Mouse (Mus musculus) liver, embryonic 12.5 days (tissue): ENCODE results near the gene Snupn. TPM values are rescaled to one million over a fixed set of nuclear protein-coding genes. Genes with fewer than 3 reads are reported as not detected.
"Not testable (repeated sequence)": the region's sequence is repeated elsewhere in the genome, so short reads cannot be mapped to it uniquely, and the experiment has no call there.

ENCODE experiments used
- ATAC-seq: fragments of 200-750 bp; cut with Nextera tagmentation; 2 replicates; pipeline ENCODE4 v1.8.0; 2017; ENCODE audit warnings: moderate number of reproducible peaks, mild to moderate bottlenecking, moderate library complexity
- H3K27ac ChIP-seq: fragments of 300-500 bp; sonication (generic); 2 replicates; pipeline ENCODE4 v1.5.1; 2016; ENCODE audit warnings: mild to moderate bottlenecking
- H3K27me3 ChIP-seq: fragments of 300-500 bp; sonication (generic); replicated peaks from 2 replicates; pipeline ENCODE4 v1.6.1; 2016; ENCODE audit warnings: mild to moderate bottlenecking, moderate library complexity
- H3K36me3 ChIP-seq: fragments of 300-500 bp; sonication (generic); 2 replicates; pipeline ENCODE4 v1.6.1; 2016; ENCODE audit warnings: mild to moderate bottlenecking, moderate library complexity
- H3K4me1 ChIP-seq: fragments of 300-500 bp; sonication (generic); 2 replicates; pipeline ENCODE4 v1.6.1; 2016
- H3K4me2 ChIP-seq: fragments of 300-500 bp; sonication (generic); 2 replicates; pipeline ENCODE4 v1.6.1; 2016; ENCODE audit warnings: mild to moderate bottlenecking, moderate library complexity
- H3K4me3 ChIP-seq: fragments of 300-500 bp; sonication (generic); 2 replicates; pipeline ENCODE4 v1.5.1; 2016; ENCODE audit warnings: mild to moderate bottlenecking, moderate library complexity
- H3K9ac ChIP-seq: fragments of 300-500 bp; sonication (generic); 2 replicates; pipeline ENCODE4 v1.6.1; 2016; ENCODE audit warnings: mild to moderate bottlenecking, moderate library complexity
- H3K9me3 ChIP-seq: fragments of 300-500 bp; sonication (generic); replicated peaks from 2 replicates; pipeline ENCODE4 v1.6.1; 2016; ENCODE audit warnings: mild to moderate bottlenecking, moderate library complexity
- WGBS: fragments of 180-500 bp; shearing (Covaris S2); methylation state at CpG from one replicate; pipeline ENCODE4 v1.1.7; 2016; ENCODE audit not compliant: insufficient replicate concordance; 5-methylcytosine and 5-hydroxymethylcytosine counted together
- polyA plus RNA-seq: library from polyadenylated mRNA; unstranded; fragments of >200 nt; fragmentation: Nextera tagmentation; extraction: Ambion mirVana; gene quantifications from 2 replicates; pipeline ENCODE4 v1.2.1, GENCODE M21; 2016

Snupn gene
- polyA plus RNA-seq, 1 experiment from 2014 or later, result 13.2 TPM

DNA sequence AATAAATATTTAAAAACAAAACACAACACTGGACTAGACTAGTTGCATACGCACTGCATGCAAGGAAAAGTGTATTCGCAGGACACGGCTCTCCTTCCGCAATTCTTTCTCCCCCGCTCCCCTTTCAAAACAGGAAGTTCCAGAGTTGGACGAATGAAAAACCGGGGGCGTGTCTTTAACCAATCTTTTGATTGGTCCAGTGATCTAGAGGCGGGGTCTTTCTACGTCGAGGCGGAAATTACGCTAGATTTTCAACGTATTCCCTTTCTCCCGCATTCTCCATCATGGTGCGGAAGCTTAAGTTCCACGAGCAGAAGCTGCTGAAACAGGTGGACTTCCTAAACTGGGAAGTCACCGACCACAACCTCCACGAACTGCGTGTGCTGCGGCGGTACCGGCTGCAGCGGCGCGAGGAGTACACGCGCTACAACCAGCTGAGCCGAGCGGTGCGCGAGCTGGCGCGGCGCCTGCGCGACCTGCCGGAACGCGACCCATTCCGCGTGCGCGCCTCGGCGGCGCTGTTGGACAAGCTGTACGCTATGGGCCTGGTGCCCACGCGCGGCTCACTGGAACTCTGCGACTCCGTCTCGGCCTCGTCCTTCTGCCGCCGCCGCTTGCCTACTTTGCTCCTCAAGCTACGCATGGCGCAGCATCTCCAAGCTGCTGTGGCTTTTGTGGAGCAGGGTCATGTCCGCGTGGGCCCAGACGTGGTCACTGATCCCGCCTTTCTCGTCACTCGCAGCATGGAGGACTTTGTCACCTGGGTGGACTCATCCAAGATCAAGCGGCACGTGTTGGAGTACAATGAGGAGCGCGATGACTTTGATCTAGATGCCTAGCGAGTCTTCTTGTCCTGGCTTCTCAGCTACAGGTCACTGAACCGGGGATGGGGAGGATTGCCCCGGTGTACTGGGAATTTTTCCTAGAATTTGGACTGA lies 13.2 kb upstream of the Snupn start, which contains the start of gene Imp3:
Imp3 (plus strand) TSS at position 253 of the 938 bp plus-strand sequence.
- H3K36me3 ChIP-seq, result peaks cover 13% of the 10 kb centered on the region; the same call in 1 of the 2 replicates
- H3K4me3 ChIP-seq, result peak within 1 kb of the TSS; percentile 94
- H3K9me3 ChIP-seq, result no peaks in the 10 kb centered on the region
- peaks cover 6% of the 10 kb centered on the region; the same call in 1 of the 2 replicates for H3K27me3 ChIP-seq
- peaks cover 27% of the 10 kb centered on the region for H3K4me1 ChIP-seq
- peak within 1 kb of the TSS; percentile 88 for H3K27ac ChIP-seq
- H3K4me2 ChIP-seq, result peak within 1 kb of the TSS; percentile 95
- peak within 1 kb of the TSS; percentile 85 for H3K9ac ChIP-seq
- ATAC-seq, result peak; percentile 91
- under 1% methylated on average over 73 of the region's 73 CpGs for WGBS

DNA sequence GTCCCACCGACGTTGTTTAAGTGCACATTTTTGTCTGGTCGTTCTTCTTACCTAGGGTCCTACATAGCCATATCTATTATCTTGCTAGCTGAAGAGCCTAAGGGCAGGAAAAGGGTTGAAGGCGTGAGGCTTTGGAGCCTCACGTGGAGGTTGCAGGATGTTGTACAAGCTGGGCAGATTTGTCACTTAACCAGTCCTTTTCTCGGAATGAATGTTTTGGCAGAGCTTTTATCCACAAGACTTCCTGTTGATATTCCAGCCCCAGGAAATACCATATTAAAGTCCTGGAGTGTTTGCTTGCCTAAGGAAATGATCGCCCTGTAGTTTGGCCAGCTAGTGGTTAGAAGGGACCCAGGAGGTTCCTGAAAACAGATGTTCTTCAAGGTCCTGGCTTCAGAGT lies 12.3 kb upstream of the Snupn start:
- H3K9ac ChIP-seq, result peak overlapping the region; percentile 85
- H3K36me3 ChIP-seq, result peaks cover 13% of the 10 kb centered on the region; the same call in 1 of the 2 replicates
- H3K27me3 ChIP-seq, result no peaks in the 10 kb centered on the region
- peak overlapping the region; percentile 88 for H3K27ac ChIP-seq
- peaks cover 27% of the 10 kb centered on the region for H3K4me1 ChIP-seq
- ATAC-seq, result no peak
- no peaks in the 10 kb centered on the region for H3K9me3 ChIP-seq
- peak overlapping the region; percentile 94 for H3K4me3 ChIP-seq
- 2% methylated on average over 7 of the region's 7 CpGs for WGBS
- peak overlapping the region; percentile 95 for H3K4me2 ChIP-seq

DNA sequence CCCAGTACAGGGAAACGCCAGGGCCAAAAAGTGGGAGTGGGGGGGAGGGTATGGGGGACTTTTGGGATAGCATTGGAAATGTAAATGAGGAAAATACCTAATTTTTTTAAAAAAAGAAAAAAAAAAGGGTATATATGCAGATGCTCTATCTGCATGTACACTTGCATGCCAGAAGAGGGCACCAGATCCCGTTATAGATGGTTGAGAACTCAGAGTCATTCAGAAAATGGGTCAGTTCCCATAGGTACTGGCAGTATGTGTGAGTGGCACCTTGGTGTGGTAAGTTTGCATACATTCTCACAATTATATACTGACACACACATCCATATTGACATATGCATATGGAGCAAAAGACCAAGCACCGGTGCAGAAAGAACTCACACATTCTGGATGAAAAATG lies 3.2 kb upstream of the Snupn start:
- H3K4me2 ChIP-seq, ATAC-seq, H3K27ac ChIP-seq, H3K9ac ChIP-seq, H3K36me3 ChIP-seq, H3K4me3 ChIP-seq, H3K27me3 ChIP-seq, H3K9me3 ChIP-seq: not testable (repeated sequence)
- WGBS, result 16% methylated on average over 3 of the region's 3 CpGs
- H3K4me1 ChIP-seq, result peaks cover 21% of the 10 kb centered on the region

DNA sequence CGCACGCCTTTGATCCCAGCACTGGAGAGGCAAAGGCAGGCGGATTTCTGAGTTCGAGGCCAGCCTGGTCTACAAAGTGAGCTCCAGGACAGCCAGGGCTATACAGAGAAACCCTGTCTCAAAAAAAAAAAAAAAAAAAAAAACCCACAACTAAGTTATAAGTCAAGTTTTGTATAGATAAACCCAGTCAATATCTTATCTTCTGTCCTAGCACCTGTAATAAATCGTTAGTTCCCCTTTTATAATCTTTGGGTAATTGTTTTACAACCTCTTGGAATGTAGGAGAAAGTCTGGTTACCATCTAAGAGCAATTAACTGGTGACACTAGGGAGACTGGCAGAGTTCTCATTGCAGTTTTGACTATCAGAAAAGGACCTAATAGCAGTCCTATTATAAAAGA lies 2.0 kb upstream of the Snupn start:
- WGBS, result 54% methylated on average over 5 of the region's 5 CpGs
- H3K27me3 ChIP-seq, H3K9ac ChIP-seq, H3K9me3 ChIP-seq, H3K4me3 ChIP-seq, H3K36me3 ChIP-seq, ATAC-seq, H3K4me2 ChIP-seq, H3K27ac ChIP-seq: not testable (repeated sequence)
- H3K4me1 ChIP-seq, result peaks cover 21% of the 10 kb centered on the region

DNA sequence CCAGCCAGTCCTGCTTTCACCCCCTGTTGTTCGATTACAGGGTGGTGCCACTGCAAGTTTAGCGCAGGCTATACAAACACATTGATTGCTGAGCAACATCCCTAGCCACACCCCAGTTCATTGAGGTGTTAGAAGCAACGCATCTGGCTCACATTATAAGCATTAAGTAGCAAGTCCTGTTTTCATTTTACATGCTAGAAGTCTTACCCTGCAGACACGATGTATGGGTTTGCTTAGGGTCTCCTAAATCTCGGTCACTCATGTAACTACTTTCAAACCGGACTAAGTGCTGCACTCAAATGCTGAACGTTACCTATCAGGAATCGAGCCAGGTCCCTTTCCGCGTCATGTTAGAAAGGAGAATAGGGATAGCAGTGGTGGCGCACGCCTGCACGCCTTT lies 911 bp upstream of the Snupn start:
- no peak overlapping the region; the same call in 1 of the 2 replicates for H3K27ac ChIP-seq
- H3K9me3 ChIP-seq, result no peaks in the 10 kb centered on the region
- H3K4me1 ChIP-seq, result peaks cover 21% of the 10 kb centered on the region
- H3K4me3 ChIP-seq, result peak overlapping the region; percentile 69
- no peaks in the 10 kb centered on the region for H3K36me3 ChIP-seq
- WGBS, result 14% methylated on average over 13 of the region's 13 CpGs
- H3K9ac ChIP-seq, result peak overlapping the region; percentile 75
- no peaks in the 10 kb centered on the region for H3K27me3 ChIP-seq
- ATAC-seq, result no peak
- peak overlapping the region; percentile 87 for H3K4me2 ChIP-seq

DNA sequence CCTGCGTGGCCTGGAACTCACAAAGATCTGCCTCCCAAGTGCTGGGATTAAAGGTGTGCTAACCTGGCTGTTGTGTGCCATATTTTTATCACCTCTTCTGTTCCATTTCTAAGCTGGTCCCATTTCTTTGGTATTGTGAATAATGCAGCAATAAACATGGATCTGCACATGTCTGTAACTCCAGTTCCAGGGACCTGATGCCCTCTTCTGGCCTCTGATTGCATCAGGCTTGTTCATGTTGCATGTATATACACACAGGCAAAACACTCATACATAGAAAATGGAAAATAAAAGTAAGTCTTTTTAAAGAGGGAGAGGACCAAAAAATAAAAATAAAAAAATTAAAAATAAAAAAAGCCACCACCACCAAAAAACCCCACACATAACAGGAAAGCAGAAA lies 2.9 kb downstream of the Snupn start:
- Histone ChIP-seq H3K27me3 (no peaks in the 10 kb centered on the region), H3K4me2 (no peak overlapping the region), H3K4me3 (no peak overlapping the region), H3K27ac (no peak overlapping the region), H3K36me3 (no peaks in the 10 kb centered on the region), H3K4me1 (peaks cover 21% of the 10 kb centered on the region), H3K9me3 (no peaks in the 10 kb centered on the region), H3K9ac (no peak overlapping the region)
- no peak for ATAC-seq
- WGBS, result 85% methylated on average over 1 of the region's 1 CpGs

DNA sequence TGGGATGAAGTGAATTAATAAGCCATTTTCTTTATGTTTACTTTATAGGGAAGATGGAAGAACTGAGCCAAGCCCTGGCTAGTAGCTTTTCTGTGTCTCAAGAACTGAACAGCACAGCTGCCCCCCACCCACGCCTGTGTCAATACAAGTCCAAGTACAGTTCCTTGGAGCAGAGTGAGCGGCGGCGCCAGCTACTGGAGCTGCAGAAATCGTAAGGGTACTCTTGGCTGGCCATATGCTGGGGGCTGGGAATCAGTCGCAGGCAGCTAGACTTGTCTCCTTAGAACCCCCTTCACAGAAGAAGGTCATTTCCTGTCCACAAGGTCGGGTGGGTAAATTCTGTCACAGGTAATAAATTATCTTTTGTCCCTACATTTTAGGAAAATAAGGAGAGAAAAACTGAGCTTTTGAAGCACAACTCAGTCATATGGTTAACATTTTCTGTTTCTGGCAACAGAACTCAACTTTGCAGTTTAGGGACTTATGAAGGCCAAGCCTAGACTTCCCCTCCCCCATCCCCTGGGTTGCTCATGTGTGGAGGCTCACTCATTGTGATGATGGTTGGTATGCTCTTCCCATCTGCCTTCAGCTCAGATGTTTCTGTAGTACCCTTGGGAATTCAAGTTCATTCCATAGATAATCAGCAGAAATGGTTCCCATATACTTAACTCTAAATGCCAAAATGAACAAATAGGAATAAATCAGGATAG lies 6.4 kb downstream of the Snupn start:
- peaks cover 5% of the 10 kb centered on the region; the same call in 1 of the 2 replicates for H3K9me3 ChIP-seq
- no peaks in the 10 kb centered on the region for H3K27me3 ChIP-seq
- no peak overlapping the region for H3K4me3 ChIP-seq
- H3K4me1 ChIP-seq, result peaks cover 3% of the 10 kb centered on the region; the same call in 1 of the 2 replicates
- no peak for ATAC-seq
- H3K36me3 ChIP-seq, result peaks cover 19% of the 10 kb centered on the region
- H3K9ac ChIP-seq, result no peak overlapping the region
- WGBS, result 65% methylated on average over 7 of the region's 7 CpGs
- H3K27ac ChIP-seq, result no peak overlapping the region
- no peak overlapping the region for H3K4me2 ChIP-seq

DNA sequence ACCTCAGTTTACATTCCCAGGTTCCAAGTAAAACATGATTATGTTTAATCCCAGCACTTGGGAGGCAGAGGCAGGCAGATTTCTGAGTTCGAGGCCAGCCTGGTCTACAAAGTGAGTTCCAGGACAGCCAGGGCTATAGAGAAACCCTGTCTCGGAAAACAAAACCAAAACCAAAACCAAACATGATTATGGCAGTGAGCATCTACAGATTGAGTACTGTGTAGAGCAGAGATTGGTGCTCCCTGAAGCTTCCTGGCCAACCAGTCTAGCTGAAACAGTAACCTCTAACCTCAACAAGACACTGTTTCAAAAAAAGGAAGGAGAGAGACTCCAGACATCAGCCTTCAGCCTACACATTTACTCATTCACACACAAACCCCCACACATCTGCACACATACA lies 8.0 kb downstream of the Snupn start:
- no peak overlapping the region for H3K9ac ChIP-seq
- H3K36me3 ChIP-seq, result peaks cover 29% of the 10 kb centered on the region
- no peak overlapping the region for H3K27ac ChIP-seq
- no peaks in the 10 kb centered on the region for H3K4me1 ChIP-seq
- H3K4me2 ChIP-seq, result no peak overlapping the region
- WGBS, result 71% methylated on average over 2 of the region's 2 CpGs
- H3K9me3 ChIP-seq, result peaks cover 5% of the 10 kb centered on the region; the same call in 1 of the 2 replicates
- H3K27me3 ChIP-seq, result no peaks in the 10 kb centered on the region
- H3K4me3 ChIP-seq, result no peak overlapping the region
- ATAC-seq, result no peak

DNA sequence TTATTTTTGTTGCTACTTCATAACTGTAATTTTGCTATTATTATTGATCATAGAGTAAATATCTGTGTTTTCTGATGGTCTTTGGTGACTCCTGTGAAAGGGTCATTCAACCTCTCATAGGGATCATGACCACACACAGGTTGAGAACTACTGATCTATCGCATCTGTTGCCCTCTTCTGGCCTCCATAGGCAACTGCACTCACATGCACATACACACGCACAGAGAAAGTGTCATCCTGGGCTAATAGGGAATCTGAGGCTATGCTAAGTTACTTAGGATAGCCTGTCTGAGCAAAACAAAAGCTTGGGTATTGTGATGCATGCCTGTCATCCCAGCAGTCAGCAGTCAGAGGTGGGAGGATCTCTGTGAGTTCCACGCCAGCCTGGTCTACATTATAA lies 10.9 kb downstream of the Snupn start:
- no peak overlapping the region for H3K4me2 ChIP-seq
- H3K27me3 ChIP-seq, result no peaks in the 10 kb centered on the region
- peaks cover 5% of the 10 kb centered on the region; the same call in 1 of the 2 replicates for H3K9me3 ChIP-seq
- WGBS, result 87% methylated on average over 3 of the region's 3 CpGs
- H3K9ac ChIP-seq, result no peak overlapping the region
- no peak overlapping the region for H3K4me3 ChIP-seq
- no peak for ATAC-seq
- no peak overlapping the region for H3K27ac ChIP-seq
- no peaks in the 10 kb centered on the region for H3K4me1 ChIP-seq
- peaks cover 36% of the 10 kb centered on the region for H3K36me3 ChIP-seq

DNA sequence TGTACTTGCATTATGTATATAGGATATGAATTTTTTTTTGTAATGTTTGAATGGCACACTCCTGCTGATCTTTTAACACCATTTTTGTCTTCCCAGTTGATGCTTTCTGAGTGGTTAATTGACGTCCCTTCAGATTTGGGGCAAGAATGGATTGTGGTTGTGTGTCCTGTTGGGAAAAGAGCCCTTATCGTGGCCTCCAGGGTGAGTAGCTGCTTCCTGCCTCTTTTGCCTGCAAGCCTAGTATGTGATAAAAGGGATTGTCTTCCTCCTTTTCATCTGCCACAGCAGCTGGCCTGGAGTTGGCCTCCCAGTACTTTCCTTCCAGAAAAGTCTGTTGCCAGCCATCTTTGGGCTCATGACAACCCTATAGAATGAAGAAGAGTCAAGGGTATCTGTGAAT lies 19.5 kb downstream of the Snupn start:
- no peak for ATAC-seq
- H3K4me2 ChIP-seq, result no peak overlapping the region
- no peak overlapping the region for H3K9ac ChIP-seq
- WGBS, result 35% methylated on average over 2 of the region's 2 CpGs
- no peak overlapping the region for H3K27ac ChIP-seq
- no peaks in the 10 kb centered on the region for H3K9me3 ChIP-seq
- no peaks in the 10 kb centered on the region for H3K27me3 ChIP-seq
- peaks cover 20% of the 10 kb centered on the region for H3K36me3 ChIP-seq
- H3K4me1 ChIP-seq, result peaks cover 8% of the 10 kb centered on the region
- H3K4me3 ChIP-seq, result no peak overlapping the region

DNA sequence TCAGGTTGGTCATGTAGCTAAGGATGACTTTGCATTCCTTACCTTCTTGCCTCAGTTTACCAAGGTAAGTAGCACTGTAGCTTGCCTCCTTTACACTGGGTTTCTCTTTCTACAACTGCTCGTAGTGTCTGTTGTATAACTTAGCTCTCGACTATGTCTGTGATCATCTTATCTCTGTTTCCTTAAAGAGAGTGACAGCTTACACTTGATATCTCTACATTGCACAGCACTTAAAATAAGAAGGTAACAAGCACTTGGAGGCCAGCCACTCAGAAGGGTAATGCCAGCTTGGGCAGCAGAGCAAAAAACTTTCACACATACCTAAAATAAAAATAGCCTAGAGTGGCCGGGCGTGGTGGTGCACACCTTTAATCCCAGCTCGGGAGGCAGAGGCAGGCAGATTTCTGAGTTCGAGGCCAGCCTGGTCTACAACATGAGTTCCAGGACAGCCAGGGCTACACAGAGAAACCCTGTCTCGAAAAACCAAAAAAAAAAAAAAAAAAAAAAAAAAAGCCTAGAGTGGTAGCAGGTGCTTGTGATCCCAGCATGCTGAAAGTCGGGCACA lies 23.4 kb downstream of the Snupn start:
- 57% methylated on average over 8 of the region's 8 CpGs for whole genome bisulfite sequencing
- no peak overlapping the region for H3K27ac ChIP-seq
- ATAC-seq, result no peak

DNA sequence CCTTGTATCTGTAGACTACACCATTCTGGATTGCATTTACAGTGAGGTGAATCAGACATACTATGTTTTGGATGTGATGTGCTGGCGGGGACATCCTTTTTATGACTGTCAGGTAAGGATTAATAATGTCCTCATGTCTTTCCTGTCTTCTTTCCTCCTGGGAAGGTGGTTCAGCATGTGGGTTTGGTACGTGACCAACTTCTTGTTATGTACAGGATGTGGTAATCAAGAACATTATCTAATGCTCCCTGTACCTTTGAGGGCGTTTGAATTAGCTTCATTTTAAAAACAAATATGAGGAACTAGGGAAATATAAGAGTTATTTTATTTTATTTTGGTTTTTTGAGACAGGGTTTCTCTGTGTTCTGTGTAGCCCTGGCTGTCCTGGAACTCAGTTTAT lies 24.5 kb downstream of the Snupn start:
- peaks cover 11% of the 10 kb centered on the region for H3K4me1 ChIP-seq
- H3K4me2 ChIP-seq, result no peak overlapping the region
- no peak for ATAC-seq
- WGBS, result 46% methylated on average over 3 of the region's 3 CpGs
- H3K9ac ChIP-seq, result no peak overlapping the region
- H3K4me3 ChIP-seq, result no peak overlapping the region
- H3K9me3 ChIP-seq, result no peaks in the 10 kb centered on the region
- no peaks in the 10 kb centered on the region for H3K27me3 ChIP-seq
- H3K36me3 ChIP-seq, result peaks cover 30% of the 10 kb centered on the region
- no peak overlapping the region for H3K27ac ChIP-seq

More for the DNA sequence above, 23.4 kb downstream of the Snupn start:
- Histone ChIP-seq H3K4me1 (peaks cover 11% of the 10 kb centered on the region), H3K9ac (no peak overlapping the region), H3K36me3 (peaks cover 24% of the 10 kb centered on the region), H3K4me3 (no peak overlapping the region), H3K27me3 (no peaks in the 10 kb centered on the region), H3K9me3 (no peaks in the 10 kb centered on the region), H3K4me2 (no peak overlapping the region)
